Mouse (Mus musculus) gastrocnemius, adult 8-10 months (tissue): ENCODE data around the gene Nr2c2ap. TPM values are rescaled to one million over a fixed set of nuclear protein-coding genes. Genes with fewer than 3 reads are reported as not detected.

ENCODE experiments used
- DNase-seq, 2 experiments: peaks; one replicate each; pipeline ENCODE4 v3.0.0; 2022; ENCODE audit warnings: low spot score in 2 of 2
- total RNA-seq, 4 experiments: library from RNA; stranded (reverse); gene quantifications; 2 replicates each; pipeline ENCODE4 v1.2.4; 2022

Gene Nr2c2ap
- total RNA-seq, 4 experiments from 2014 or later = 4.1 to 6.5 (median 4.6) TPM

DNA sequence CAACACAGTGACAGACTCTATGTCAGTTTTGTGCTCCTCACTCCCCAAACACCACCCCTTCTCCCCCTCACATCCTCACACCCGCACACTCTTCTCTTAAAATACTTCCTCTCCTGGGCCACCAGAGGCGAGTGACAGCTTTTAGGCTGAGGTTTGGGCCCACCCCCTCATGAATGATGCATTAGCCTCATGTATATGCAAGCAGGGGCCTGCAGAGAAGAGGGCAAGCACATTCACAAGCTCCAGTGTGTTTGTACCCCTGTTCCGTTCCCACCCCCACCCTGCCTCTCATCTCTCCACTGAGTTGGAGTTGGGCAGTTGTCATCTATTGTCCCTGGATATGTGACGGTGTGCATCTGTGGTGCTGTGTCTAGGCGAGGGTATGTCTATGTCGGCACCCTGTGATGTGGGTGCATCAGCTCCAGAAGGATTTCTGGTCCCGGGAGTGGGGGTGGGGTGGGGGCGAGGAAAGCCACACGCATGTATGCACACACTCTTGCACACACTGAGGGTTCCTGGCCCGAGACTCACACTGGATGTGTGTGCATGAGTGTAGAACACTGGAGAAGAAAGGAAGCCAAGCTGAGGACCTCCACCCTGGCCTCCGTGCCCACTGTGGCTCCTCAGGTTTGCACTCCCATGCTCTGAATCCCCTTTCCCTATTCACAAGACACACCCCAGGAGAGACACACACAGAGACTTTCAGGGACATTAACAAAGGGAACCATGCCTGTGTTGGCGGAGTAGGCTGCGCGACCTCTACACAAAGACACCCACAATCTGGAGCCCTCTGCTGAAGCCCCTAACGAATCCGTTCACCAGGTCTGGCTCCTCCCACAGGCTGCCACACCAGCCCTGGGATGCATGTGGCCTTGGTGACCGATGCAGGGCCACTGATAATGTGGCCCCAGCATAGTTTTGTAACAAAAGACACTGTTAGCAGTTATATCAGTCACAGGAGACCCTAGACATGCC is 12.1 kb upstream of the Nr2c2ap start:
- DNase-seq = no peak

DNA sequence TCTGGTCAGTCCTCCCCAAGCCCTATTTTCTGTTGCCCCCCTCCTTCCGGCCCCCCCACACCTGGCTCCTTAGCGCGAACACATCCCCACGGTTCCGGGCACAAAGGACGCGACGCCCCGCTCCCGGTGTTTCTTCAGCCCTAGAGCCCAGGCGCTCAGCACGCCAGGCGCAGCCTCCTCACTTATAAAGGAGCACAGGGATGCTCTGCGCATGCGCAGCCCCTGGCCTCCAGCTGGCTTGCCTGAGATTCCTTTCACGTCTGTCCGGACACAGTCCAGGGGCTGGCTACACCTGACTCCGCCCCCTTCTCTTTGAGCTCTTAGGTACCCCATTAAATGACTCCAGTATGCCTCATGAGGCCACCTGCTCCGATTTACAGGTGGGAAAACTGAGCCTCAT is 10.5 kb upstream of the Nr2c2ap start, which contains the start of gene Ncan:
Ncan (minus strand) TSS at position 207 of the 400 bp plus-strand sequence.
- DNase-seq = peak in 1 of 2 experiments; percentile 21

DNA sequence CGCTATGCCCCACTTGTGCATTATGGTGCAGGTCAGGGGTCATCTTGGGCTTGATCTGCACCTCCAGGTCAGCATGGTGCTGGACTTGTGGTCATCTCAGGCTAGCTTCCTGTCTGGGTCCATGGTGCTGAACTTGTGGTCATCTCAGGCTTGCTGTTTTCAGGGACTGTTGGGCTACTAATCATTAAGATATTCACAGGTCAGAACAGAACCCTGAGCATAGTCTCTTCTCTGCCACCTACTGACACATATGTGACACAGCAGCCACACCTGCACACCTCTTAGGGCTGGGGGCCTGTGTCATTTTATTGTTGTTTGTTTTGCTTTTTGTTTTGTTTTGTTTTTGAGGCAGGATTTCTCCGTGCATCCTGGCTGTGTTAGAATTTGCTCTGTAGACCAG is 8.3 kb upstream of the Nr2c2ap start:
- DNase-seq = no peak

DNA sequence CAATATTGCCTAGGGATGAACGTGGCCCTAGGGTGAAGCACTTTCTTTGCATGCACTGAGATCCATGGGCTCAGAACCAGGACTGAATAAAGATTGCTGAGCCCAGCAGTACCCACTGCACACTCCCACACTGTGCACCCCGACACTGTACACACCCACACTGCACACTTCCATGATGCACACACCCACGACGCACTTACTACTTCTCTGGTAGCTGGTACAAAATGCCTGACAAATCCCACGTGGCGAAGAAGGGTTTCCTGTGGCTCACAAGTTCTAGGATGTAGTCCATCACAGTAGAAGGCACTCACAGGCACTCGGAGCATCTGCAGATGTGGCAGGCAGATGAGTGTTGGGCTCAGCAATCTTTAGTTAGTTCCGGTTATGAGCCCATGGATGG is 6.1 kb upstream of the Nr2c2ap start:
- no peak for DNase-seq

DNA sequence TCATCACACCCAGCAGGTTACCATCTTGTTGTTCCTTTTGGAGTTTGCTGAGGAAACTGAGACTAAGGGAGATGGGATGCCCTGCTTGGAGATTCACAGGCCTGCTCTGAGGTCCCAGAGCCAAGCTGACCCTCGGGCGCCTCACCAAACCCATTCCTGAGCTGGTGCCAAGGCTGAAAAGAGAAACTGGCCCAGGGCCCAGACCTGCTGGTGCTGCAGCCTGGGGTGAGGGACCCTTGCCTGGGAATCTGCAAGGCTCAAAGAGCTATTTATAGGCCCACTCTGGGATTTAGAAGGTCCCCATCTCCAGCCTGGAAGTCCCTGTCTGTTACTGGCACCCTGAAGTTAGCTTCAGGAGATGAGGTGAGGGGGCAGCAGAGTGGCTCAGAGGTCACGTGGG is 2.7 kb upstream of the Nr2c2ap start:
- DNase-seq = peak; percentile 57 to 69

DNA sequence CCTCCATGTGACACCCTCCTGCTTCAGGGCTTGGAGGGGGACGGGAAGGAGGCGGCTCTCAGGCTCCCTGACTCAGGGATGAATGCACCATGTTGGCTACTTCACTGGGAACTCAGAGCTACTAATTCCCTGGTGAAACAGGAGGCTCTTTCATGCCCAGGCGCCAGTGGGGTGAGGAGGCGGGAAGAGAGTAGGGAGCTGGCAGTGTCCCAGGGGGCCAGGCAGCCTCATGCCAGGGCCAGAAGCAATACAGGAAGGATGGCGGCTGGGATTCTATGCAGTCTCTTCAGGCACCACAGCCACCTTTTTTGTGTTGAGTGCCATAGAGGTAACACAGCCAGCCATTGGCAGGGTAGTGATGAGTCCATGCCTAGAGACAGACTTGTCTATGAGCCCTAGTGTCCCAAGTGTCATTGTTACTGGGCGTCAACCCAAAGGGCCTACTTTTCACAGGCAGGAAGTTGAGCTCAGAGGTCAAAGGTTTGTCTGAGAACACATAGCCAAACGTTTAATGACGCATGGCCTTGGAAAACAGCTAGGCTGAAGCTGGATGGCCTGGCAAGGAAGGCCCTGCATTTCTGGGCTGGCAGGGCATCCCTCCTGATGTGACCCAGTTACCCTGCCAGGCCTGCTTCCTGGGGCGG is 1.7 kb upstream of the Nr2c2ap start:
- peak in 1 of 2 experiments; percentile 28 for DNase-seq

DNA sequence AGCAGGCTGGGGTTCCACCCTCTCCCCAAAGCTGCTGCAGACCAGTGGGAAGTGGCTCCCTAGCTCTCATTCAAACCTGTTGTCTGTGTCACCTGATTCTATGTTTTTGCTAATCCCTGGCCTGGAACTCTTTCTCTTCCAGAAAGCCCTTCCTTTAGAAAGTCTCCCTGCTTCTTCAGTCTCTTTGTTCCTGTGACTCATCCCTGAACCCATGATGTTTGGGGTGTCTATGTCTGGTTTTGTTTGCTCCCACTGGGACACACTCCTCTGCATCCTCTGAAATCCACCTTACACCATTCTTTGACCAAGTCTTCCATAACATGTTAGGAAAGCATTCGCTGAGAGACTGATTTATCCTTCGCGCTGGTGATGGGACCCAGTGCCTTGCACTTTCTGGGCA is 1.1 kb upstream of the Nr2c2ap start:
- no peak for DNase-seq

DNA sequence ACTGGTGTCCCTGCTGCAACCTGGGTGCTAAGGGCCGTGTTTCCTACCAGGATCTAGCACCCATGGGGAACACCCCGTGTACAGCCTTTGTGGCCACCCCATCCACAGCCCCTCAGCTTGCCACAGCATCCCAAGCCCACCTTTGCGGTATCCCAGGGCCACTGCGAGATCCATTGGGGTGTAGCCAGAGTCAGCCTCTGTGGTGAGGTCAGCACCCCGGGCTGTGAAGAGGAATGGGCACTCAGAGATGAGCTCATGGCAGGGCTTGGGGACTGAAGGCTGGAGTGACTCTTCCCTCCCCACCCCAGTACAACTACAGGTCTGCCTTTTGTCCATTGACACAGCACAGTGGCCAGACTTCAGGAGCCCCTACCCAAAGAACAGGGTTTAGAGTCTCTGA is 3.0 kb downstream of the Nr2c2ap start:
- DNase-seq = no peak

DNA sequence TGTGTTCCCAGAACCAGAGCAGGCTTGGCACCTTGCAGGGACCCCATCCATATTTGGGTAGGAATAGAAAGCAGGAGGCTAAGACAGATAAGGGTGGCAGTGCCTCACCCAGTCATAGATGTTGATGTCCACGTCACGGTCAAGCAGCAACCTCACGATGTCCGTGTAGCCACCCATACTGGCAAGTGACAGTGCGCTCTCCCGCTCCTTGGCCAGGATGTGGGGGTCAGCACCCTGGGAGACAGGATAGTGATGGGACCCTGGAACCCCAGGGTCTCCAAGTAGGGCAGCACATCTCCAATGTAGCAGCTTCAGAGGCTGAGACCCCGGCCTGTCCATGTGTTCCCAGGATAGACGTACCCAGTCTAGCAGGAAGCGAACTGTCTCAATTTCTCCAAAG is 3.8 kb downstream of the Nr2c2ap start:
- DNase-seq = no peak

DNA sequence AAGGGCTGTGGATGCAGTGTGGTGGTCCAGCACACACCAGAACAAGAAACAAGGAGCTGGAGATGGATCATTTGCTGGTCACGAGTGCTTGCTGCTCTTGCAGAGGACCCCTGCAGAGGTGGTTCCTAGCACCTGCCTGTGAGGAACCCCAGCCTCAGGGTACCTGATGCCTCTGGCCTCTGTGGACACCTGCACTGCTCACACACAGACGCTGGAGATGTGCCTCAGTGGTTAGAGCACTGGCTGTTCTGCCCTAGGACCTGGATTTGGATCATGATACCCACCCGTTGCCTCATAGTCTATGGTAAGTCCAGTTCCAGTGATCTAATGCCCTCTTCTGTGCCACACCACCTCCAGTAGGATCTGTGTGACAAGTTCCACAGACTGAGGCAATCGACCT is 5.5 kb downstream of the Nr2c2ap start:
- no peak for DNase-seq

DNA sequence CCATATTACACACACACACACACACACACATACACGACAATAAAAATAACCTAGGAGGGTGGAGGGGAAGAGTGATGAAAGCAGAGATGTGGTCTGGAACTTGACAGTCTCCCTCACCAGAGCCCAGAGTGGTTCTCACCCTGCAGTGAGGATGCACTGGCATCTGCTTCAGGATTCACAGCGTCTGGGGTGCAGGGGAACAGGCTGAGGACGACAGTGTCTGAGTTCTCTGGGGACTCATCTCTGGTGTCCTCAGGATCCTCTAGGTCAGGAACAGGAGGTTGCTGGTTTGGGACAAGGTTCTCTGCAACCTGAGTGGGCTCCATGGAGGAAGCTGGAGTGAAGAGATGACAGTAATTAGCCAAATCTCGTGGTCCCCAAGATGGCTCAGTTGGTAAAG is 6.8 kb downstream of the Nr2c2ap start:
- DNase-seq = no peak

DNA sequence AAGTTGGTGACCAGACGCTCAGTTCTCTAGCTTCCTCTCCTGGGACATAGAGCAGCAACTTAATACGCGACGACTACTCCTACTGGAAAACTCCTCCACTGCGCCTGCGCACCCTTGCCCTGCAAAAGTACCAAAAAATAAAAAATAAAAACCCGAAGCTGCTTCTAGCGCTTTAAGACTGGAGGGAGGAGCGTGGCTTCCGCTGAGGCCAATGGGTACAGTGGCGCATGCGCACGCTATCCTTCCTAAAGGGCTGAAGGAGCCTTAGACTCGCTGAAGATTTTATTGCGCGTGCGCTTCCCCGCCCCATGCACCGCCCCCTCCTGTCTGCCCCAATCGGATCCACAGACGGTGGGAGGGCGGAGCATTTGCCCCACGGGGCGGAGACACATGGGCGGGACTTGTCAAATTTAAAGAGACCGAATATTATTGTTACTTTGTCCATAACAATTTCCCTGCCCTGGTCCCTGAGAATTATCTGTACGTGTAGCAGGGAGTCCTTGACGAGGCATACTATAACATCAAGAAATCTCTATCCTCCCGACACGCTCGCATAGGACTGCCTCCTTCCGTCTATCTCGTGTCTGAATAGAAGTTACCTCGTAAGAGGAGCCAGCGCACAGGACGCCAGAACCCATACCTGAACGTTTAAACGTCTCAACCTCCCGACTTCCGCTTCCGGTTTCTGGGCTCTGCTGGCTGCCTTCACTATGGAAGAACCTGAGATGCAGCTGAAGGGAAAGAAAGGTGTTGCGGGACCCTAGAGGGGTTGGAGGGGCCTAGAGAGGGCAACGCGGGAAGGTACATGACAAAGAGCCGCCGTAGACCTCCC is 8.1 kb downstream of the Nr2c2ap start, which contains the start of the genes Rfxank, Borcs8 and Mef2b:
Rfxank (minus strand) TSS at position 129 of the 832 bp plus-strand sequence.
Borcs8 (plus strand) TSS at position 474 of the 832 bp plus-strand sequence.
Mef2b (plus strand) TSS at position 686 of the 832 bp plus-strand sequence.
- peak; percentile 99 for DNase-seq

DNA sequence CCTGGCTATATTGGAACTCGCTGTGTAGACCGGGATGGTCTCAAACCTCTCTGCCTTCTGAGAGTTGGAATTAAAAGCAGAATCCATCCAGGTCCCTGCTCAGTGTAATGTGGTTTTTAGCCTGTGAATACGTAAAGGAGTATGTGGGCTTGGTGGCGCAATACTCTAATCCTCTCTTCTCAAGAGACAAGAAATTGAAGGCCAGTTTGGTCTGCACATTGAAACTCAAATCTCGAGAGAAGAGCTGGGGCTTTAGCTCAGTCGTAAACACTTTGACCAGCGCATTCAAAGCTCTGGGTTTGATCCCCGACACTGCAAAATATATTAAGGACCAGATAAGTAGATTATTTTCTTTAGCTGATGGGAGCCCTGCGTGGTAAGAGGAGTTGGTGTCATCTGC is 8.8 kb downstream of the Nr2c2ap start:
- no peak for DNase-seq

DNA sequence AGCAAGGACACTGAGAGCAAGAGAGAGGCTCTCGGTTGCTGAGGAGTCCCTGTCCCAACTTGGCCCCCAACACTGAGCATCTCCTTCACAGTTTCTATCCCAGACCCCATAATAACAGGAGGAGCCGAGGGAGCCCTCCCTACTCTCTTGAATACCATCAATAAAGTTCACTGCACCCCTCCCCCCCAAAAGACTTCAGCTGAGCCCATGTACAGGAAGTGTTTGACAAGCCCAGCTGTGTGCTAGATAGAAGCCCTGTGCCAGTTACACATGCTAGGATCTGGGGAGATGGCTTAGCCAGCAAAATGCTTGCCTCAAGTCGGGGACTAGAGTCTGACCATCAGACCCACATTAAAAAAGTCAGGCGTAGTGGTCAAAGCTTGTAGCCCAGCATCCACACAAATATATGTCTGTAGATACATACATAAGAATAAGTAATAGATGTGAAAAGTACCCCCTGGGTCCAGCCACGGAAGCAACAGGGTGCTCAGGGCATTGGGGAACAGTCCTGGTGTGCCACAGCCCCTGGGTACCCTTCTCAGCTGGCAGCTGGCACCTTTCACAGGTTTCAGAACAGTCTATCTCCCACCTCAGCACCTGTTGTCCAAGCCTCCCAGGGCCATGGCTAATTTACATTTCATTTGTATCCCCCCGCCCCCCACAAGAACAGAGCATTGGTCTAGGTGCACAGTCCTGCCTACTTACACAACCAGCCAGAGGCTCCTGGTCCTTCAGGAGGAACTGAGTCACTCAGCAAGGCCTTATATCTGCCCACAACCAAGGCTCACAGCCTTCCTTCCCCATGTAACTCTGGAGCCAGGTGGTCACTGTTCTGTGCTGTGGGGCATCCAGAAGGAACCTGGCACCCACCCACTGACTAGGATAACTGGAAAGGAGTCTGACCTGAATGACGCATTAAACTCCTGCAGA is 16.8 kb downstream of the Nr2c2ap start:
- no peak for DNase-seq

DNA sequence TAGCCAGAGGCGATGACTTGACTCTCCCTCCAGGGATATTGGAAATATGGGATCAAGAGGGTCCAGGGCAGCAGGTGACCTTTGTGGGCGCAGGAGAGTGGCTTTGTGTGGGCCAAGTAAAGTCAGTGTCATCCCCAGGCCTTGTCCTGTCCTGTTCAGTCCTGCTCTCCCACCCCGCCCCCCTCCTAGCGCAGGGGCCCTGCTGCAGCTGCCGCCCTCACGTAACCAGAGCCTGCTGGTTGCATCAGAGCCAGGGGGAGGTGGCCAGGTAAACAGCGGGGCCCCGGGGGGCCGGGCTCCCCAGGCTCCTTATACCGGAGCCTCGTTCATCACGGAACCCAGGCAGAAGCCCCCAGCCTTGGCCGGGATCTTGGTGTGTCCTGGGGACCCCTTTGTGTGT is 19.0 kb downstream of the Nr2c2ap start:
- DNase-seq = peak; percentile 11 to 29

DNA sequence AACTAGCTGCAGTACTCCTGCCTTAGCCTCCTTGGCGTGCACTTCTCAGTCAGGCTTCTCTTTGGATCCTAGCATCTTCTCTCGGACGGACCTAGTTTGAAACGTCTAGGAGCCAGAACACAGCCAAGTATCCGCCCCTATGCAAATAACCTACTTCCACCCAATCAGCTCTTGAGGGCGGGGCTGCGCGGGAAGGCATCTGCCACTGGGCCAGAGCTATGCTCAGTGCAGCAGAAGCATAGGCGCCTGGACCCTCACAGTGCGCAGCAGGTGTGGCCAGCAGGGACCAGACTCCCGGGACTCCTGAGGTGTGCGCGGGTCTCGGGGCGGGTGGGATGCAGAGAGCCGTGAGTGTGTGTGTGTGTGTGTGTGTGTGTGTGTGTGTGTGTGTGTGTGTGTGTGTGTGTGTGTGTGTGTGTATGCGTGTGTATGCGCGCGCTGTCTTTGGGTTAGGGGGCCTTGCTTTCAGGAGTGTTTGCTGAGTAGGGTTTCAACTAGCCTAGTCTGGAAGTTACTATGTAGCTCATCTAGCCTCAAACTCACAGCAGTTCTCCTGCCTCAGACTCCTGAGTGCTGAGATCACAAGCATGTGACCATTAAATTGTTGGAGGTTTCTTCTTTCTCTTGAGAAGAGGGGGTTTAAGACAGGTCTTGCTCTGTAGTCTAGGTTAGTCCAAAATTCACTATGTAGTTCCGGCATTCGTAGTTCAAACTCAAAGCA is 21.6 kb downstream of the Nr2c2ap start:
- peak; percentile 22 for DNase-seq

DNA sequence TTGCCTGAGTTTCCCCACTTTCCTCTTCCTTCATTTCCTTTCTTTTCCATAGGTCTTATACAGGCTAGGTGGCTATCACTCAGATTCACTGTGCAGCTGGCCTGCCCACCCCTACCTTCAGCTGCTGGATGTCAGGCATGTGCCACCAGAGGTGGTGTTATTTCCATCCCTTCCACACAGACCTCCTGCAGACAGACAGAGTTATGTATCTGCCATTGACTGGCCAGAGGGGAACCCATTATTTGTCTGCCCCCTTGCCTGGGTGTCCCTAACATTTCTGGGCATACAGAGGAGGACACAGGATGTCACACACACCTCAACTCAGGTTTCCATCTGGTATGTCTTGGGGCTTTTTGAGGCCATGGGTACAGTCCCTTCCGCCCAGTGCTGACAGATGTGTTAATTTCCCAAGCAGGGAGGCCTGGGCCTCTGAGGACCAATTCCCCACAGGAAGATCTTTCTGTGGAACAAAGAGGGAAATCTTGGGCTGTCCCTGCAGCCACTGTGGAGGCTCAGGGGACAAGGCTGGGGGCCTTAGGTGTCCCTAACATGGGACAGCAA is 26.2 kb downstream of the Nr2c2ap start:
- no peak for DNase-seq

DNA sequence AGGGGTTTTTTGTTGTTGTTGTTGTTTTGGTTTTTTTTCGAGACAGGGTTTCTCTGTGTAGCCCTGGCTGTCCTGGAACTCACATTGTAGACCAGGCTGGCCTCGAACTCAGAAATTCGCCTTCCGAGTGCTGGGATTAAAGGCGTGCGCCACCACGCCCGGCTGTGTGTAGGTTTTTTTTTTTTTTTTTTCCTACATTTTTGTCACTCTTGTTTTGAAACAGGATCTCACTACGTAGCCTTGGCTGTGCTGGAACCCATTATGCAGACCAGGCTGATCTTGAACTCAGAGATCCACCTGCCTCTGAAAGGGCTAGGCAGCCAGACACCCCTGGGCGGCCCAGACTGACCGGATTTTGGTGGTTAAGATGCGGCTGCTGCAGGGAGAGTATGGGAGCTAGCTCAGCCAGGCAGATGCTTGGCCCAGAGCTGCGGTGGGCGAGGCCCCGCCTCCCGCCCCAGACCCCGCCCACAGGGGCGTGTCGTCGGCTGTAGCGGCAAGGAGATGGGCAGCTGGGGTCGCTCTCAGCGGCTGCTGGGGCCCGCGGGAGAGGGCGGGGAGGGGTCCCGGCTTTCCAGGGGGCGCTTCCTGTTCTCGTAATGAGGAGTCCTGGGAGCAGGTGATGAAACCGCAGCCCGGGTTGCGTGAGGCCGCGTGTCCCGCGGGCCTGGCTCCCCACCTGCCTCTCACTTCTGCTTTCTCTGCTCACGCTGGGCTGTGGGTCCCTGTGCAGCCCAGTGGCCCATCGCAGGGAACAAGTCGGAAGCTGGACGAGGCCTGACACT is 27.1 kb downstream of the Nr2c2ap start:
- peak; percentile 53 to 56 for DNase-seq
